Mouse (Mus musculus) bone marrow, adult 2 months (tissue): ENCODE data around the gene Gm2244. TPM values are rescaled to one million over a fixed set of nuclear protein-coding genes. Genes with fewer than 3 reads are reported as not detected.
"Not testable (repeated sequence)": the region's sequence is repeated elsewhere in the genome, so short reads cannot be mapped to it uniquely, and the experiment has no call there.

Source experiments
- H3K27ac ChIP-seq: fragments of 200-500 bp; 2 replicates; pipeline ENCODE4 v1.5.1; 2012; ENCODE audit warnings: low read depth, mild to moderate bottlenecking, control low read depth, inconsistent platforms, low read length; ENCODE audit not compliant: control insufficient read depth, poor library complexity, insufficient read depth
- H3K4me1 ChIP-seq: fragments of 200-500 bp; 2 replicates; pipeline ENCODE4 v1.6.1; 2011; ENCODE audit warnings: low read length; ENCODE audit not compliant: control insufficient read depth, insufficient read depth
- H3K4me3 ChIP-seq: fragments of 200-500 bp; replicated peaks from 2 replicates; pipeline ENCODE3; 2011; ENCODE audit warnings: mild to moderate bottlenecking, low read depth, low read length, control low read depth; ENCODE audit not compliant: control insufficient read depth
- WGBS: fragments of 180-500 bp; shearing (Covaris S2); methylation state at CpG from one replicate; pipeline ENCODE4 v1.1.7; 2018; 5-methylcytosine and 5-hydroxymethylcytosine counted together
- polyA plus RNA-seq: library from polyadenylated mRNA; stranded (reverse); fragments of >200 nt; gene quantifications from 2 replicates; pipeline ENCODE4 v1.2.4, GENCODE M21; 2011; ENCODE audit warnings: low replicate concordance; ENCODE audit not compliant: missing spikeins, insufficient read depth, insufficient read length

The Gm2244 gene
- not detected in 2 replicates for polyA plus RNA-seq

- 83% methylated on average over 1 of the region's 3 CpGs for WGBS
- H3K4me3 ChIP-seq, H3K4me1 ChIP-seq, H3K27ac ChIP-seq: not testable (repeated sequence)
Measured at GRCm38 (mm10) chr14:19549863-19550262, at the start of gene Gm2244. Gene Gm2244, minus strand, starts transcription at chr14:19549963.

- WGBS, result 1% methylated on average over 33 of the region's 62 CpGs
- not testable (repeated sequence) for H3K27ac ChIP-seq, H3K4me3 ChIP-seq
Measured at GRCm38 (mm10) chr14:19584804-19585667, 35.3 kb upstream of the Gm2244 start, which contains the start of gene Gm2237. Gene Gm2237, minus strand, starts transcription at chr14:19585135.

More at GRCm38 (mm10) chr14:19584804-19585667, 35.3 kb upstream of the Gm2244 start, which contains the start of gene Gm2237:
- H3K4me1 ChIP-seq, result not testable (repeated sequence)

Other genes starting within 250 kb of the Gm2244 start
- gene Gm21738, start 131.0 kb downstream of the Gm2244 start, polyA plus RNA-seq, result 47.7 and 118 TPM in 2 replicates
- not detected in 2 replicates for gene Gm2237, start 35.2 kb upstream of the Gm2244 start, polyA plus RNA-seq
- gene Gm5458, start 52.6 kb upstream of the Gm2244 start, polyA plus RNA-seq, result not detected in 2 replicates
- gene Nid2, start 201.3 kb upstream of the Gm2244 start, polyA plus RNA-seq, result 1.3 and 3.2 TPM in 2 replicates